Mouse (Mus musculus) gastrocnemius, postnatal 25 days (tissue): ENCODE data around the gene Pola2. TPM values are rescaled to one million over a fixed set of nuclear protein-coding genes. Genes with fewer than 3 reads are reported as not detected.

Experiments
- DNase-seq: peaks from one replicate; pipeline ENCODE4 v3.0.0; 2022
- long read RNA-seq, 2 experiments: library from polyadenylated mRNA; stranded (forward); transcript quantifications; one replicate each; pipeline ENCODE4 v2.0.0; 2021
- total RNA-seq, 2 experiments: library from RNA; stranded (reverse); gene quantifications; 1 replicate in 1 of 2; 2 replicates in 1 of 2; pipeline ENCODE4 v1.2.3; 2021

Pola2 gene
- total RNA-seq: 10 to 100 TPM in 1 of 2 experiments, 1 to 10 TPM in 1; 9.2 to 10.8 TPM
- long read RNA-seq, experiment 1, partial matches to known transcripts: 4 of 20 reads
- long read RNA-seq, experiment 1, other reads (novel, unspliced or antisense): 12 of 20 reads
- long read RNA-seq, experiment 2, partial matches to known transcripts: 0 of 17 reads
- long read RNA-seq, experiment 2, other reads (novel, unspliced or antisense): 13 of 17 reads

- DNase-seq: peak; percentile 82
Observed at GRCm38 (mm10) chr19:5963883-5964562, at the start of gene Pola2. TSS of gene Pola2 (minus strand) at chr19:5964202.

- no peak for DNase-seq
Observed at GRCm38 (mm10) chr19:6013691-6014090, 49.7 kb upstream of the Pola2 start.

- DNase-seq: no peak
Observed at GRCm38 (mm10) chr19:6009137-6009536, 45.1 kb upstream of the Pola2 start.

- DNase-seq: no peak
Observed at GRCm38 (mm10) chr19:6007013-6007412, 43.0 kb upstream of the Pola2 start.

GRCm38 (mm10) chr19:6005541-6005940, 41.5 kb upstream of the Pola2 start:
- DNase-seq: no peak

GRCm38 (mm10) chr19:5999969-6000368, 36.0 kb upstream of the Pola2 start:
- no peak for DNase-seq

- DNase-seq: no peak
Observed at GRCm38 (mm10) chr19:5998180-5998579, 34.2 kb upstream of the Pola2 start.

GRCm38 (mm10) chr19:5994711-5995110, 30.7 kb upstream of the Pola2 start:
- no peak for DNase-seq

GRCm38 (mm10) chr19:5992012-5992411, 28.0 kb upstream of the Pola2 start:
- DNase-seq: no peak

GRCm38 (mm10) chr19:5991467-5991866, 27.5 kb upstream of the Pola2 start:
- DNase-seq: no peak

GRCm38 (mm10) chr19:5990921-5991320, 26.9 kb upstream of the Pola2 start:
- DNase-seq: no peak

GRCm38 (mm10) chr19:5990033-5990432, 26.0 kb upstream of the Pola2 start:
- no peak for DNase-seq

- DNase-seq: no peak
Observed at GRCm38 (mm10) chr19:5989585-5989984, 25.6 kb upstream of the Pola2 start.

- DNase-seq: no peak
Observed at GRCm38 (mm10) chr19:5988815-5989452, 24.9 kb upstream of the Pola2 start.

GRCm38 (mm10) chr19:5988027-5988814, 24.2 kb upstream of the Pola2 start:
- DNase-seq: no peak

- no peak for DNase-seq
Observed at GRCm38 (mm10) chr19:5986043-5986442, 22.0 kb upstream of the Pola2 start, which contains the start of gene Slc22a20. TSS of gene Slc22a20 (minus strand) at chr19:5986143.

- DNase-seq: no peak
Observed at GRCm38 (mm10) chr19:5980477-5980876, 16.5 kb upstream of the Pola2 start.

GRCm38 (mm10) chr19:5977717-5978116, 13.7 kb upstream of the Pola2 start:
- DNase-seq: peak; percentile 62

GRCm38 (mm10) chr19:5975676-5976075, 11.7 kb upstream of the Pola2 start:
- no peak for DNase-seq

GRCm38 (mm10) chr19:5975112-5975511, 11.1 kb upstream of the Pola2 start:
- DNase-seq: no peak

- DNase-seq: no peak
Observed at GRCm38 (mm10) chr19:5967664-5968063, 3.7 kb upstream of the Pola2 start.

GRCm38 (mm10) chr19:5966786-5967185, 2.8 kb upstream of the Pola2 start:
- DNase-seq: no peak

GRCm38 (mm10) chr19:5965910-5966309, 1.9 kb upstream of the Pola2 start:
- no peak for DNase-seq
